In genomic region chr17:49563416-49563780, GRCm38 (mm10) we compare ENCODE assay signal across 8 mouse cellular contexts. TPM values are rescaled to one million over a fixed set of nuclear protein-coding genes. Genes with fewer than 3 reads are reported as not detected.
DNase-seq lines count a peak whose midpoint lies in the region; ATAC-seq and TF ChIP-seq lines count a peak whose summit lies in the region.
"Had no signal": no experiment of that assay in that cellular context is flagged by ENCODE, and none has a peak within 500 bp of the region (broad histone marks: within the 10 kb centered on the region; RNA-seq: fewer than 3 reads in every experiment).

No protein-coding gene starts in this region.

- peak overlapping the region; percentile 54 for H3K4me3 ChIP-seq in left cerebral cortex, adult 2 months
- H3K4me3 ChIP-seq in forebrain, embryonic 14.5 days (ENCODE audit: low read depth, low read length), result peak overlapping the region; percentile 40
- H3K4me3 ChIP-seq in limb, embryonic 15.5 days, result peak overlapping the region; percentile 59
- peak overlapping the region; percentile 58 for H3K4me3 ChIP-seq in stomach, embryonic 15.5 days (replicated peaks)

- H3K9me3 ChIP-seq in forebrain, embryonic 14.5 days (replicated peaks; ENCODE audit: control insufficient read depth, low read length), result no peaks in the 10 kb centered on the region
- no peaks in the 10 kb centered on the region for H3K9me3 ChIP-seq in limb, embryonic 15.5 days
- no peaks in the 10 kb centered on the region for H3K9me3 ChIP-seq in stomach, embryonic 15.5 days

- TF ChIP-seq CTCF in left cerebral cortex, adult 2 months (IDR thresholded peaks at IDR 0.05), result no peak

- H3K4me2 ChIP-seq in forebrain, embryonic 14.5 days (ENCODE audit: low read length), result peak overlapping the region; percentile 81
- H3K4me2 ChIP-seq in limb, embryonic 15.5 days, result peak overlapping the region; percentile 55
- peak overlapping the region; percentile 72 for H3K4me2 ChIP-seq in stomach, embryonic 15.5 days

- intact Hi-C loops in left cerebral cortex, adult 2 months (cut with DNase I), result no loop called here
- intact Hi-C loops in left cerebral cortex, postnatal 36 days (cut with DNase I), result no loop called here

- 0 out of 2 replicates have a peak, but pooled peaks have one; percentile 17 for ATAC-seq in forebrain, embryonic 14.5 days
- no peak for ATAC-seq in limb, embryonic 15.5 days (ENCODE audit: insufficient number of reproducible peaks, low FRiP score, low TSS enrichment, low read depth)
- ATAC-seq in stomach, embryonic 15.5 days (ENCODE audit: insufficient read depth, low FRiP score, low read depth), result 0 out of 2 replicates have a peak, but pooled peaks have one; percentile 19

- H3K9ac ChIP-seq in forebrain, embryonic 14.5 days (ENCODE audit: low read length), result peak overlapping the region; percentile 60; the same call in 1 of the 2 replicates
- peak overlapping the region; percentile 65 for H3K9ac ChIP-seq in limb, embryonic 15.5 days
- peak overlapping the region; percentile 56; the same call in 1 of the 2 replicates for H3K9ac ChIP-seq in stomach, embryonic 15.5 days

- H3K4me1 ChIP-seq in forebrain, embryonic 14.5 days (ENCODE audit: control insufficient read depth, insufficient read depth, low read length), result 0 out of 2 replicates have a peak, but pooled peaks cover 5% of the 10 kb centered on the region
- H3K4me1 ChIP-seq in limb, embryonic 15.5 days, result peaks cover 29% of the 10 kb centered on the region
- H3K4me1 ChIP-seq in stomach, embryonic 15.5 days, result 0 out of 2 replicates have a peak, but pooled peaks cover 4% of the 10 kb centered on the region

- DNase-seq in left cerebral cortex, adult 2 months (ENCODE audit: extremely low spot score in 1 of 2, low spot score in 2 of 2), result no peak
- DNase-seq in left cerebral cortex, postnatal 36 days (ENCODE audit: low spot score in 2 of 2), result no peak
- DNase-seq in forebrain, embryonic 14.5 days (ENCODE audit: low spot score), result no peak
- DNase-seq in thymus, postnatal 10 days (ENCODE audit: low spot score in 2 of 2), result no peak
- DNase-seq in urinary bladder, postnatal 36 days (ENCODE audit: low spot score in 2 of 2), result no peak

- WGBS in forebrain, embryonic 14.5 days, result 29% methylated on average over 4 of the region's 4 CpGs
- WGBS in limb, embryonic 15.5 days, result 6% methylated on average over 4 of the region's 4 CpGs
- 14% methylated on average over 4 of the region's 4 CpGs for WGBS in stomach, embryonic 15.5 days

- H3K36me3 ChIP-seq in forebrain, embryonic 14.5 days (ENCODE audit: control insufficient read depth, insufficient read depth, low read length), result no peaks in the 10 kb centered on the region
- no peaks in the 10 kb centered on the region for H3K36me3 ChIP-seq in limb, embryonic 15.5 days
- no peaks in the 10 kb centered on the region for H3K36me3 ChIP-seq in stomach, embryonic 15.5 days

- H3K27ac ChIP-seq in left cerebral cortex, adult 2 months, result peak overlapping the region; percentile 71
- no peak overlapping the region for H3K27ac ChIP-seq in forebrain, embryonic 14.5 days (ENCODE audit: low read depth, low read length)
- H3K27ac ChIP-seq in limb, embryonic 15.5 days, result peak overlapping the region; percentile 96
- peak overlapping the region; percentile 90 for H3K27ac ChIP-seq in stomach, embryonic 15.5 days
- H3K27ac ChIP-seq: macrophage had no signal

- H3K27me3 ChIP-seq in forebrain, embryonic 14.5 days (replicated peaks; ENCODE audit: control insufficient read depth, insufficient read depth, low read length), result 0 out of 2 replicates have a peak, but pooled peaks cover 3% of the 10 kb centered on the region
- H3K27me3 ChIP-seq in limb, embryonic 15.5 days, result no peaks in the 10 kb centered on the region
- H3K27me3 ChIP-seq in stomach, embryonic 15.5 days (replicated peaks), result no peaks in the 10 kb centered on the region

RNA-seq across cellular contexts. Expression of gene Daam2, which starts 0.7 kb away (rescaled TPM):
- 10 to 100 TPM; 48.7 to 55.6 TPM for total RNA-seq in left cerebral cortex, adult 2 months (2021)
- total RNA-seq in left cerebral cortex, postnatal 36 days (2021), result 10 to 100 TPM; 47.0 to 57.3 TPM
- 1.0 and 1.2 TPM in 2 replicates for polyA plus RNA-seq in forebrain, embryonic 14.5 days (2014; fragmentation: Nextera tagmentation; extraction: Ambion mirVana)
- polyA plus RNA-seq in limb, embryonic 15.5 days (2015; fragmentation: Nextera tagmentation; extraction: Ambion mirVana), result 8.3 and 9.9 TPM in 2 replicates
- polyA plus RNA-seq in stomach, embryonic 15.5 days (2015; fragmentation: Nextera tagmentation; extraction: Ambion mirVana), result 6.6 and 7.2 TPM in 2 replicates

RNA-seq across cellular contexts. Expression of gene Kif6, which starts 51.5 kb away (rescaled TPM):
- total RNA-seq in left cerebral cortex, adult 2 months (2021), result 1 to 10 TPM; 1.9 to 2.1 TPM
- total RNA-seq in left cerebral cortex, postnatal 36 days (2021), result 1 to 10 TPM; 1.6 to 2.1 TPM
- 1.2 and 2.7 TPM in 2 replicates for polyA plus RNA-seq in forebrain, embryonic 14.5 days (2014; fragmentation: Nextera tagmentation; extraction: Ambion mirVana)
- 1.3 and 1.7 TPM in 2 replicates for polyA plus RNA-seq in limb, embryonic 15.5 days (2015; fragmentation: Nextera tagmentation; extraction: Ambion mirVana)
- polyA plus RNA-seq in stomach, embryonic 15.5 days (2015; fragmentation: Nextera tagmentation; extraction: Ambion mirVana), result 1.5 and 1.9 TPM in 2 replicates
- polyA plus RNA-seq: macrophage had no signal
